Mouse (Mus musculus) heart, adult 2 months (tissue): Measurements from ENCODE around the gene Gucd1.

Experiments
- CTCF ChIP-seq: fragments of 200-600 bp; IDR thresholded peaks from 2 replicates; pipeline ENCODE4 v1.8.1; 2022; ENCODE audit warnings: antibody characterized with exemption, mild to moderate bottlenecking, moderate library complexity
- EP300 ChIP-seq: fragments of 200-500 bp; IDR thresholded peaks from 2 replicates; pipeline ENCODE4 v1.6.1; 2011; ENCODE audit warnings: low read depth, low read length, control low read depth; ENCODE audit not compliant: insufficient read depth
- POLR2A ChIP-seq: fragments of 200-500 bp; IDR thresholded peaks from 2 replicates; pipeline ENCODE4 v1.6.1; 2011; ENCODE audit warnings: mild to moderate bottlenecking, low read depth, low read length, control low read depth; ENCODE audit not compliant: insufficient read depth

GRCm38 (mm10) chr10:75559041-75559675 is 41.4 kb upstream of the Gucd1 start:
- TF ChIP-seq CTCF (no peak), POLR2A (no peak), EP300 (no peak)
